Mouse (Mus musculus) thymus, adult 2 months (tissue): ENCODE data around the gene Slc7a5.

ENCODE experiments used
- CTCF ChIP-seq: fragments of 200-500 bp; IDR thresholded peaks from 2 replicates; pipeline ENCODE4 v1.5.1; 2012; ENCODE audit warnings: mild to moderate bottlenecking, control low read depth, low read length, moderate library complexity, borderline replicate concordance; ENCODE audit not compliant: control insufficient read depth, poor library complexity, insufficient read depth; ENCODE audit errors: extremely low read depth
- POLR2A ChIP-seq: fragments of 200-500 bp; IDR thresholded peaks from 2 replicates; pipeline ENCODE4 v1.6.1; 2012; ENCODE audit warnings: mild to moderate bottlenecking, low read length, control low read depth, moderate library complexity; ENCODE audit not compliant: control insufficient read depth, poor library complexity, insufficient read depth; ENCODE audit errors: extremely low read depth

DNA sequence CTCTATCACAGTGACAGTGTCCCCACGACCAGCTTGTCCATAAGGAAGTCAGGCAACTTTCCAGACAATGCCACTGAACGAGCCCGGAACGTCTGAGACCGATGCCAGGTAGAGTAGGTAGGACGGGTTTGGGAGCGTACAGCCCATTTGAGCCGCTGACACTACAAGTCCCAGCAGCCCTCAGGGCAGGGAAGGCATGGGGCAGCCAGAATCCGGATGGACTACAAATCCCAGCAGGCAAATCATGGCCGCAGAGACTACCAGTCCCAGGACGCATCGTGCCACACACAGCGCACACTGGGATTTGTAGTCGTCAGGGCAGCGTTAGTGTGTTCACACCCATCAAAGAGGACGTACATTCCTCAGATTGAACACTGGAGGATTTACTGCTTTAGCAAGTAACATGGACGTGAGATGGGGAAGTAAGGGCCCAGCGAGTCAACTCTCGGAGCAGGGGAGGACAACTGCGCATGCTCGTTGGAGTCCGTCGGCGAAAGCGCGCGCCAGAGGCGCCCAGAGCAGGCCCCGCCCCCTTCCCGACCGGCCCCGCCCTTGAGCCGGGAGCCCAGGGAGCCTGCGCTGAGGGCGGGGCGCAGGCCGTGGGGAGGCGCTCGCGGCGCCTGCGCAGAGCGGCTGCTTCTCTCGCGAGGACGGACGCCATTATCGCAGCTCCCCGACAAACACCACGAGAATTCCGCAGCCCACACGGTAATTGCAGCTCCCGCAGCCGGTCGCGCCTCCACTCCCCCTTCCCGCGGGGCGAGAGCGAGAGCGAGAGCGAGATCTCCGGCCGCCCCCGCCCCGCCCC lies 42.7 kb upstream of the Slc7a5 start:
- TF ChIP-seq POLR2A (peak; percentile 74), CTCF (0 out of 2 replicates have a peak, but pooled peaks have one; percentile 25)
